Mouse (Mus musculus): ENCODE data around the gene Gm42420. TPM values are rescaled to one million over a fixed set of nuclear protein-coding genes. Genes with fewer than 3 reads are reported as not detected.

Gm42420 gene
- polyA plus RNA-seq, 1 experiment from 2014 or later, result 0.62 TPM

DNA sequence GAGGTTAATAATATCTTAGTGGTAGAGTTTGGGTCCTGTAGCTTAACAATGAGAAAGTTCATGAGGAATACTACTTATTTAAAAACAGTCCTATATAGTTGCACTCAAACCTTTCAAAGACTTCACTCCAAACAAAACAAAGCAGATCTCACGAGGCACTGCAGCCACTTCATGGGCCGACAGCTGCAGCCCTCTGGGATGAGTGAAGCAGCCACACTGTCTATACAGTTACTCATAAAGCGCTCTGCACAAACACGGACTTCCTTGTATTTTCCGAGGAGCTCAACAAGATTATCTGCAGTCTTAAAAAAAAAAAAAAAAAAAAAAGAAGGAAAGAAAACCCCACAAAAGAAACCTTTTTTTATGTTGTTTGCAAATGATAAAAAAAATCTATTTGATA lies 21.8 kb downstream of the Gm42420 start:
- no peaks in the 10 kb centered on the region for H3K4me1 ChIP-seq (ENCODE audit: control insufficient read depth, insufficient read depth, low read length)
- no peaks in the 10 kb centered on the region for H3K9me3 ChIP-seq (ENCODE audit: control insufficient read depth, low read depth, low read length)
- H3K36me3 ChIP-seq (ENCODE audit: control insufficient read depth, insufficient read depth, low read length), result peaks cover 4% of the 10 kb centered on the region; the same call in 1 of the 2 replicates
- no peak overlapping the region for H3K4me3 ChIP-seq (ENCODE audit: low read depth, low read length)
- no peak overlapping the region for H3K9ac ChIP-seq (replicated peaks; ENCODE audit: low read depth, low read length)
- ATAC-seq (ENCODE audit: insufficient number of reproducible peaks, insufficient read depth, low FRiP score, low read depth), result no peak
- H3K27me3 ChIP-seq (ENCODE audit: control insufficient read depth, insufficient read depth, low read length), result no peaks in the 10 kb centered on the region
- WGBS, result 53% methylated on average over 5 of the region's 5 CpGs
- no peak overlapping the region for H3K27ac ChIP-seq (ENCODE audit: low read length)
- no peak overlapping the region for H3K4me2 ChIP-seq (replicated peaks; ENCODE audit: low read depth, low read length)

DNA sequence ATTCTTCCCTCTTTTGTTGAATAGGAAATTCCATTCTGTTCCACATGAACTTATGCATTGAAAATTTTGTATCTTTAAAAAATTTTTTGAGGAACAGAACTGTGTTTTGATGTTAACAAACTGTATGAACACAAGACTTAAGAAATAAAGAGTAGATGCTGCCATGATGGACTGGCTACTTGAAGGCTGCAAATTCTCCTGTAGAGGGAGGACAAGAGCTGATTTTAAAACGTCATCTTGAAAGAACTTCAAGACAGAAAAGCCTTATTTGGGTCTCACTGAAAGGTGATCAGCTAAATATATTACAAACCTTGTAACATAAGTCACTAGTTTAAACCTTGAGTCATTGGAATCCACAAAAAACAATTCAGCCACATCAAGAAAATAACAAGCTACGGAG lies 24.7 kb downstream of the Gm42420 start:
- WGBS, result 68% methylated on average over 2 of the region's 2 CpGs
- no peak for ATAC-seq (ENCODE audit: insufficient number of reproducible peaks, insufficient read depth, low FRiP score, low read depth)

DNA sequence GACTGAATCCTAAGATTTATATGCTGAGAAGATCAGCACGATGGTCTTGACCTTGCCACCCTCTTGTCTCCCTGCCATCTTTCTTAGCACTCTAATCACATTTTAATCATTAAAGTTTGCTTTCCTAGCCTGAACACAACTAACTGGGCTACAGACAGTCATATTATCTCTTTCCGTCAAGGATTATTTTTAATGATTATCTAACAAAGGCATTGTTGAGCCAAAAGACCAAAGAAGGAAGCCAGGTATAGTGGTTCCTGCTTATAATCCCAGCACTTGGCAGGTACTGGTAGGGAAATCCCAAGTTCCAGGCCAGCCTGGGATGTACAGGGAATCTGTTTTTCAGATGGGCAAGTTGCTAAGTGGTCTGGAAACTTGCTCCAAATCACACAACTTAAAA lies 25.7 kb downstream of the Gm42420 start:
- no peak for ATAC-seq (ENCODE audit: insufficient number of reproducible peaks, insufficient read depth, low FRiP score, low read depth)
- no peak overlapping the region for H3K27ac ChIP-seq (ENCODE audit: low read length)
- no peak overlapping the region for H3K4me2 ChIP-seq (replicated peaks; ENCODE audit: low read depth, low read length)
- no peak overlapping the region for H3K9ac ChIP-seq (replicated peaks; ENCODE audit: low read depth, low read length)
- H3K4me1 ChIP-seq (ENCODE audit: control insufficient read depth, insufficient read depth, low read length), result no peaks in the 10 kb centered on the region
- no peaks in the 10 kb centered on the region for H3K9me3 ChIP-seq (ENCODE audit: control insufficient read depth, low read depth, low read length)
- no peaks in the 10 kb centered on the region for H3K27me3 ChIP-seq (ENCODE audit: control insufficient read depth, insufficient read depth, low read length)
- no peak overlapping the region for H3K4me3 ChIP-seq (ENCODE audit: low read depth, low read length)
- WGBS, result 89% methylated on average over 2 of the region's 2 CpGs
- peaks cover 13% of the 10 kb centered on the region for H3K36me3 ChIP-seq (ENCODE audit: control insufficient read depth, insufficient read depth, low read length)

More for the DNA sequence above, 24.7 kb downstream of the Gm42420 start:
- Histone ChIP-seq H3K4me1 (ENCODE audit: control insufficient read depth, insufficient read depth, low read length) (no peaks in the 10 kb centered on the region), H3K9me3 (ENCODE audit: control insufficient read depth, low read depth, low read length) (no peaks in the 10 kb centered on the region), H3K4me3 (ENCODE audit: low read depth, low read length) (no peak overlapping the region), H3K4me2 (replicated peaks; ENCODE audit: low read depth, low read length) (no peak overlapping the region), H3K27me3 (ENCODE audit: control insufficient read depth, insufficient read depth, low read length) (no peaks in the 10 kb centered on the region), H3K27ac (ENCODE audit: low read length) (no peak overlapping the region), H3K36me3 (ENCODE audit: control insufficient read depth, insufficient read depth, low read length) (peaks cover 10% of the 10 kb centered on the region), H3K9ac (replicated peaks; ENCODE audit: low read depth, low read length) (no peak overlapping the region)

Other genes with a start within 250 kb of the Gm42420 start
- gene Slc37a3, start 208.1 kb upstream of the Gm42420 start, polyA plus RNA-seq (2014; fragmentation: Nextera tagmentation; extraction: Ambion mirVana), result 49.6 and 54.7 TPM in 2 replicates
- 4.8 and 5.0 TPM in 2 replicates for gene Rab19, start 204.6 kb upstream of the Gm42420 start, polyA plus RNA-seq (2014; fragmentation: Nextera tagmentation; extraction: Ambion mirVana)
- gene Mkrn1, start 165.3 kb upstream of the Gm42420 start, polyA plus RNA-seq (2014; fragmentation: Nextera tagmentation; extraction: Ambion mirVana), result 56.3 and 58.3 TPM in 2 replicates
- 22.2 and 23.6 TPM in 2 replicates for gene Dennd2a, start 27.9 kb upstream of the Gm42420 start, polyA plus RNA-seq (2014; fragmentation: Nextera tagmentation; extraction: Ambion mirVana)
- gene Adck2, start 11.9 kb upstream of the Gm42420 start, polyA plus RNA-seq (2014; fragmentation: Nextera tagmentation; extraction: Ambion mirVana), result 28.1 and 29.5 TPM in 2 replicates
- 337 and 395 TPM in 2 replicates for gene Ndufb2, start 6.8 kb downstream of the Gm42420 start, polyA plus RNA-seq (2014; fragmentation: Nextera tagmentation; extraction: Ambion mirVana)
- gene Braf, start 139.7 kb downstream of the Gm42420 start, polyA plus RNA-seq (2014; fragmentation: Nextera tagmentation; extraction: Ambion mirVana), result 19.0 and 19.8 TPM in 2 replicates
- 190 and 207 TPM in 2 replicates for gene Mrps33, start 225.2 kb downstream of the Gm42420 start, polyA plus RNA-seq (2014; fragmentation: Nextera tagmentation; extraction: Ambion mirVana)